Mouse (Mus musculus) CD4-positive, CD25-positive, alpha-beta regulatory T cell, adult 2 months (primary cell): ENCODE measurements around the gene Snta1.

Source experiments
- DNase-seq: peaks from one replicate; pipeline ENCODE4 v3.0.0-alpha.2; 2012; ENCODE audit warnings: low read depth, low spot score

Gene Snta1

DNA sequence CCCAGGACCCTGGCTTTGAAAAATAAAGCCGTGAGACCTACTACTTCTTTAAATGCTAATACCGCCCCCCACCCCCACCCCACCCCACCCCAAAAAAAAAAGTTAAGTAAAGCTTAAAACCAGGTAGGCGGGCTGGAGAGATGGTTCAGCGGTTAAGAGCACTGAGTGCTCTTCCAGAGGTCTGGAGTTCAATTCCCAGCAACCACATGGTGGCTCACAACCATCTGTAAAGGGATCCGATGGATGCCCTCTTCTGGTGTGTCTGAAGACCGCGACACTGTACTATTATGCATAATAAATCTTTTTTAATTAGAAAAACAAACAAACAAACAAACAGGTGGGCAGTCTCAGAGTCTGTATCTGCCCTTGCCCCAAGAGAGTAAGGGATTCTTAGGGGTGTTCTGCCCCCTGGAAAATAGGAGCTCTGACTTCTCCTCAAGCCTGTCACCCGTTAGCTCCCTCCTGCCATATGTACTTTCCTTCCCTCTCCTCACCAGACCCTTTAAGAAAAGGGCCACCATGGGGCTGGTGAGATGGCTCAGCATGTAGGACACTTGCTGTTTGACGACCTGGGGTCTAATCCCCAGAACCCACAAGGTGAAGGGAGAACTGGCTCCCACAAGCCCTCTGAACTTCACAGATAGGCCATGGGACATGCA lies 34.9 kb downstream of the Snta1 start, which contains the start of gene Cdk5rap1:
Gene Cdk5rap1, minus strand, starts transcription at position 169 of the 659 bp plus-strand sequence.
- no peak for DNase-seq

DNA sequence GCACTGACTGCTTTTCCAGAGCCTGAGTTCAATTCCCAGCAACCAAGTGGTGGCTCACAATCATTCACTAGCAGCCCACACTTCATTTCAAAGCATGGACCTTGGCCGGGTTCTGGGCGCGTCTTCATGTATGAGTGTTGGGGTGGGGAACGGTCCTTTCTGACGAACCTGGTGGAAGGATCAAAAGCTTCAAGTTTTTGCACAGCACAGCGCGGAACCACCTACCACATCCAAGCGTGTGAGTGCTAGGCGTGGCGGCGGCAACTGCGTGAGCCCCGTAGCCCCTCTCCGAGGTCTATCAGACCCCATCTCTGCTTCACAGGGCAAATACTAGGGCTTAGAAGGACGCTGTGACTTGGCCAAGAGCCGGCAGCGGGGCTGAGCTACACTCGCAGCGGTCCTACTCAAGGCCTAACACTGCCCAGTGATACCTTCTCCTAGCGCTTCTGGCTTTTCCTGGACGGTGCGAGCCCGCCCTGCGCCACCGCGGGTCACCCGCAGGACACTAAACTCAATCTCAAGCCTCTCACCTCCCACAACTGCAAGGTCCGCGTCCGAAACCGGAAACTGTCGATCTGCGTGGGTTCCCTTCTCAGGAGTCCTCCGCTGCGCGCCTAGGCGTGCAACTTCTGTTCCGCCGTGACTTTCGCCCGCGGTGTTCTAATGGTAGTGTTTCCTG lies 35.6 kb downstream of the Snta1 start:
- DNase-seq = peak; percentile 91

DNA sequence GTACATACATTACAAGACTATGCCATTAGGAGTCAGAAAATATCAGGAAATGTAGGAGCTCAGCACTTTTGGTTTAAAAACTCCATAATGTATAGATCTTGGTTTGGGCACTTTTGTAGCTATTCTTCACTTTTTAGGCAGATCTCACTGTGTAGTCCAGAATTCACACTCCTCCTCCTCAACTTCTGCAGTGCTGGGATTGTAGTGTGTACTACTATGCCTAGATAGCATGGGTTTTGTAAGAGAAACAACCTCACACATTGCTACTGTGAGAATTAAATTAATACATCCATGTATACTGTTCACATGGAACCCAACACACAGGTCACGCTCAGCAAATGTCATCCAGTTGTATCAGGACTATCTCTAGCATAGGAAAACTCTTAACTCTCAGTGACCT lies 40.4 kb downstream of the Snta1 start:
- DNase-seq = no peak

DNA sequence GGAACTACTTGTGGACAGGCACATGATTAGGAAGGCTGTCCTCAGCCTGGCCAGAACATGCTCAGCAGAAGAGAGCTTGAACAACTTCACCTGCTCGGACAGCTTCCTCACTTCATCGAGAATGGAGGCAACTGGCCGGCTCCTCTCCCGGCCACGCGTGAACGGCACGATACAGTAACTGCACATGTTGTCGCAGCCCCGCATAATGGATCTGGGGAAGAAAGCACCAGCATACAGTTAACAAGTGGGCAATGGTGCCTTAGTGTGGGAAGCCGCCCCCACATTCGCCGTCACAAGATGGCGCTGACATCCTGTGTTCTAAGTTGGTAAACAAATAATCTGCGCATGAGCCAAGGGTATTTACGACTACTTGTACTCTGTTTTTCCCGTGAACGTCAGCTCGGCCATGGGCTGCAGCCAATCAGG lies 53.9 kb downstream of the Snta1 start:
- DNase-seq = peak; percentile 59

DNA sequence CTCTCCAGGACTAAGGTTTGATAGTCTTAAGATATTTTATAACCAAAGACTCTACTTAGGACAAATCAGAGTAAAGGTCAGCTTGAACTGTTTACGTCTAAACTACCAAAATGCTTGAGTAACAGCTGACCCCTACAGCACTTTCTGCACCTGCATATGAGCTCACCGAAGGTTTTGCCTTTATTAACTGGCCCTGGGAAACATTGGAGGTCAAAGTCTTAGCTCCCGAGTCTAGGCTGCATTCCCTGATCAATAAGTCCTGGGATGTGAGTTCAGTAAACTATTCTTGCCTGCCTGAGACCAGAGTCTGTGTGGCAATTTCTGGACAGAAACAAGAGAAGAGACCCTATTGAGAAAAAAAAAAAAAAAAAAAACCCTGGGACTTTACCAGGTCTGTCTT lies 59.7 kb downstream of the Snta1 start:
- no peak for DNase-seq

DNA sequence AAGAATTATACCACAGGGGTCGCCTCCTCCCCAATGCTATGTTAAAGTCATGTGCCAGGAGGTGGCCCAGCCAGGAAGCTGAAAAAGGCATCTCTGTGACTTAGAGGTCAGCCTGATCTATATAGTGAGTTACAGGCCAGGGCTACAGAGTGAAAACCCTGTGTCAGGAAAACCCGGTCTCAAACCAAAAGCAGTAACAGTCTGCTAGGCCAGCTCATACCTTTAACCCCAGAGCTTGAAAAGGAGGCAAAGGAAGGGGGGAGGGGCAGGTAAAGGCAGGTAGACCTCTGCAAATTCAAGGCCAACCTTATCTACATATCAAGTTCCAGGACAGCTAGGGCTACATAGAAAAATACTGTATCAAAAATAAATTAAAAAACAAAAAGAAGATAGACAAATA lies 68.5 kb downstream of the Snta1 start:
- no peak for DNase-seq

DNA sequence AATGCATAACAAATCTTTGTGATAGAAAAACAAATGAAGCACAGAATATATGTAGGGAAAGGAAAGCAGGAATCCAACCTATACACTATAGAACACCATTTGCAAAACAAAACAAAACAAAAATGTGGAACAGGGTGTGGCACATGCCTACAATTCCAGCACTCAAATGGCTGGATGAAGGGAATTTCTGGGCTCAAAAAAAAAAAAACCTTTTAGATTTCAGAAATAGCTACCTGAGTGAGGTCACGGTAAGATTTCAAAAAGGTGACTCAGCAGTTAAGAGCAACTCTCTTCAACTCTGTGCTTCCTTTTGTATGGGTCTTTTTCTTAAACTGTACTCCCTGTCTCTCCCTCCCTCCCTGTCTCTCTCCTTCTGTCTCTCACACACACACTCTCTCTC lies 69.7 kb downstream of the Snta1 start:
- DNase-seq = no peak

DNA sequence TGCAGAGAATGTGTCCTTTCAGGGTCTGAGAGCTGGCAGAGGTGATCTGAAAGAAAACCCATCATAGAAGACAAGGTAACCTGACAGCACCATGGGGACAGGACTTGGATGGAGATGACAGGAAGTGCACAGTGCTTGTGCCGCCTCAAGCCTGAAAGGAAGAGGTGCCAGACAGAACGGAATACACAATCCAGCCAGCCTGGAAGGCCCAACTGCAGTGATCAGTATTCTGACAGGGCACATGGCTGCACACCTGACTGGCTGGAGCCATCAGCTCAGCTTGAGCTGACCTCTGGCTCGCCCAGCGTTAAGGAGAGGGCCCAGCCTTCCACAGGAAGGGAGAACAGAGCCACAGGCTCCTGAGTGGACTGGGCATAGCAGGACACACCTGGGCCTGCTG lies 72.3 kb downstream of the Snta1 start:
- DNase-seq = no peak

DNA sequence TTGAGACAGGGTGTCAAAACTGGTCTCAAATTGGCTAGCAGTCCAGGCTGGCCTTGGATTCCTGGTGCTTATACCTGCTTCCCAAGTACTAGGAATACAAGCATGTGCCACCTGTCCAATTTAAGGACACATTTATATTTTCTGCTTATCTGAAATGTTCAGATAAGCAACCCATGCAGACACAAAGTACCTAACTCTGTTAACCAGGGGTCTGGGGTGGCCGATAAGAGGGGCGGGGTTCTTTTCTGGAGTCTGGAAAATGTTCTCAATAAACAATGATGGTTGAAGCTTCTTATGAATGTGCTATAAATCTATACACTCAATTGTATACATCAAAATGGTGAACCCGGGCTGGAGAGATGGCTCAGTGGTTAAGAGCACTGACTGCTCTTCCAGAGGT lies 81.0 kb downstream of the Snta1 start:
- no peak for DNase-seq
